Mouse (Mus musculus): ENCODE results near the gene Obscn. TPM values are rescaled to one million over a fixed set of nuclear protein-coding genes. Genes with fewer than 3 reads are reported as not detected.
"Not testable (repeated sequence)": the region's sequence is repeated elsewhere in the genome, so short reads cannot be mapped to it uniquely, and the experiment has no call there.

Obscn gene
- polyA plus RNA-seq, 1 experiment from 2014 or later, result 20.6 TPM

- Histone ChIP-seq H3K4me3 (no peak overlapping the region), H3K36me3 (peaks cover 12% of the 10 kb centered on the region; the same call in 1 of the 2 replicates), H3K4me1 (peaks cover 31% of the 10 kb centered on the region), H3K27me3 (ENCODE audit: insufficient read depth, poor library complexity, severe bottlenecking) (peaks cover 25% of the 10 kb centered on the region), H3K9me3 (0 out of 2 replicates have a peak, but pooled peaks cover 4% of the 10 kb centered on the region), H3K27ac (no peak overlapping the region)
- no peak for DNase-seq (ENCODE audit: low spot score)
- 80% methylated on average over 6 of the region's 6 CpGs for WGBS
Observed at GRCm38 (mm10) chr11:58958536-58958935, 177.7 kb downstream of the Obscn start.

GRCm38 (mm10) chr11:58957226-58957914 is 178.8 kb downstream of the Obscn start:
- H3K27ac ChIP-seq, result no peak overlapping the region
- peaks cover 12% of the 10 kb centered on the region; the same call in 1 of the 2 replicates for H3K36me3 ChIP-seq
- H3K4me3 ChIP-seq, result peak overlapping the region; percentile 86; the same call in 1 of the 2 replicates
- peaks cover 36% of the 10 kb centered on the region for H3K4me1 ChIP-seq
- 0 out of 2 replicates have a peak, but pooled peaks cover 4% of the 10 kb centered on the region for H3K9me3 ChIP-seq
- DNase-seq (ENCODE audit: low spot score), result no peak
- WGBS, result 88% methylated on average over 5 of the region's 5 CpGs
- peaks cover 13% of the 10 kb centered on the region for H3K27me3 ChIP-seq (ENCODE audit: insufficient read depth, poor library complexity, severe bottlenecking)

- 55% methylated on average over 8 of the region's 8 CpGs for WGBS
- Histone ChIP-seq H3K4me3 (peak overlapping the region; percentile 86), H3K9me3 (no peaks in the 10 kb centered on the region), H3K27me3 (ENCODE audit: insufficient read depth, poor library complexity, severe bottlenecking) (peaks cover 14% of the 10 kb centered on the region), H3K36me3 (peaks cover 12% of the 10 kb centered on the region; the same call in 1 of the 2 replicates), H3K27ac (peak overlapping the region; percentile 94; the same call in 1 of the 2 replicates), H3K4me1 (peaks cover 36% of the 10 kb centered on the region)
- DNase-seq (ENCODE audit: low spot score), result no peak
Observed at GRCm38 (mm10) chr11:58955868-58956257, 180.3 kb downstream of the Obscn start.

- Histone ChIP-seq H3K9me3 (no peaks in the 10 kb centered on the region), H3K4me1 (peaks cover 36% of the 10 kb centered on the region), H3K27ac (peak overlapping the region; percentile 94), H3K4me3 (peak overlapping the region; percentile 86), H3K36me3 (peaks cover 12% of the 10 kb centered on the region; the same call in 1 of the 2 replicates), H3K27me3 (ENCODE audit: insufficient read depth, poor library complexity, severe bottlenecking) (peaks cover 20% of the 10 kb centered on the region)
- DNase-seq (ENCODE audit: low spot score), result no peak
- under 1% methylated on average over 20 of the region's 20 CpGs for WGBS
Observed at GRCm38 (mm10) chr11:58955143-58955867, 180.9 kb downstream of the Obscn start.

GRCm38 (mm10) chr11:58954420-58955142 is 181.6 kb downstream of the Obscn start, which contains the start of the genes Hist3h2a and Trim17:
Gene Hist3h2a, plus strand, starts transcription at chr11:58954685.
Gene Trim17, plus strand, starts transcription at chr11:58954685.
- peak; percentile 96 for DNase-seq (ENCODE audit: low spot score)
- peak within 1 kb of the TSS; percentile 86 for H3K4me3 ChIP-seq
- peaks cover 26% of the 10 kb centered on the region for H3K27me3 ChIP-seq (ENCODE audit: insufficient read depth, poor library complexity, severe bottlenecking)
- peaks cover 12% of the 10 kb centered on the region; the same call in 1 of the 2 replicates for H3K36me3 ChIP-seq
- peak within 1 kb of the TSS; percentile 94 for H3K27ac ChIP-seq
- no peaks in the 10 kb centered on the region for H3K9me3 ChIP-seq
- H3K4me1 ChIP-seq, result peaks cover 36% of the 10 kb centered on the region
- WGBS, result under 1% methylated on average over 49 of the region's 49 CpGs

- Histone ChIP-seq H3K27ac (peak overlapping the region; percentile 94), H3K36me3 (peaks cover 12% of the 10 kb centered on the region; the same call in 1 of the 2 replicates), H3K4me1 (peaks cover 34% of the 10 kb centered on the region), H3K27me3 (ENCODE audit: insufficient read depth, poor library complexity, severe bottlenecking) (peaks cover 31% of the 10 kb centered on the region), H3K4me3 (peak overlapping the region; percentile 86)
- DNase-seq (ENCODE audit: low spot score), result peak; percentile 83
- not testable (repeated sequence) for H3K9me3 ChIP-seq
- under 1% methylated on average over 17 of the region's 17 CpGs for WGBS
Observed at GRCm38 (mm10) chr11:58954170-58954419, 182.1 kb downstream of the Obscn start.

GRCm38 (mm10) chr11:58953351-58954169 is 182.6 kb downstream of the Obscn start:
- Histone ChIP-seq H3K27ac (peak overlapping the region; percentile 94), H3K36me3 (peaks cover 12% of the 10 kb centered on the region; the same call in 1 of the 2 replicates), H3K27me3 (ENCODE audit: insufficient read depth, poor library complexity, severe bottlenecking) (peaks cover 32% of the 10 kb centered on the region), H3K4me3 (peak overlapping the region; percentile 86), H3K9me3 (no peaks in the 10 kb centered on the region), H3K4me1 (peaks cover 34% of the 10 kb centered on the region)
- WGBS, result 1% methylated on average over 33 of the region's 33 CpGs
- DNase-seq (ENCODE audit: low spot score), result no peak

- DNase-seq (ENCODE audit: low spot score), result no peak
- 83% methylated on average over 5 of the region's 5 CpGs for WGBS
- no peak overlapping the region for H3K27ac ChIP-seq
- no peak overlapping the region for H3K4me3 ChIP-seq
- peaks cover 23% of the 10 kb centered on the region for H3K4me1 ChIP-seq
- no peaks in the 10 kb centered on the region for H3K36me3 ChIP-seq
- no peaks in the 10 kb centered on the region for H3K9me3 ChIP-seq
- H3K27me3 ChIP-seq (ENCODE audit: insufficient read depth, poor library complexity, severe bottlenecking), result peaks cover 49% of the 10 kb centered on the region
Observed at GRCm38 (mm10) chr11:58951210-58951609, 185.0 kb downstream of the Obscn start.

- H3K27me3 ChIP-seq (ENCODE audit: insufficient read depth, poor library complexity, severe bottlenecking), result peaks cover 62% of the 10 kb centered on the region
- H3K36me3 ChIP-seq, result no peaks in the 10 kb centered on the region
- H3K27ac ChIP-seq, result peak overlapping the region; percentile 73
- H3K9me3 ChIP-seq, result no peaks in the 10 kb centered on the region
- peak overlapping the region; percentile 58 for H3K4me3 ChIP-seq
- 13% methylated on average over 20 of the region's 20 CpGs for WGBS
- H3K4me1 ChIP-seq, result peaks cover 18% of the 10 kb centered on the region
- DNase-seq (ENCODE audit: low spot score), result no peak
Observed at GRCm38 (mm10) chr11:58949480-58950431, 186.4 kb downstream of the Obscn start.

- peak within 1 kb of the TSS; percentile 58 for H3K4me3 ChIP-seq
- H3K9me3 ChIP-seq, result no peaks in the 10 kb centered on the region
- peaks cover 17% of the 10 kb centered on the region for H3K4me1 ChIP-seq
- DNase-seq (ENCODE audit: low spot score), result no peak
- peaks cover 72% of the 10 kb centered on the region for H3K27me3 ChIP-seq (ENCODE audit: insufficient read depth, poor library complexity, severe bottlenecking)
- WGBS, result under 1% methylated on average over 48 of the region's 48 CpGs
- no peaks in the 10 kb centered on the region for H3K36me3 ChIP-seq
- peak within 1 kb of the TSS; percentile 74 for H3K27ac ChIP-seq
Observed at GRCm38 (mm10) chr11:58948542-58949479, 187.4 kb downstream of the Obscn start, which contains the start of gene Hist3h2ba. Gene Hist3h2ba, plus strand, starts transcription at chr11:58948920.
